Mouse (Mus musculus) liver, adult 2 months (tissue): Measurements from ENCODE around the gene Tubb4a. TPM values are rescaled to one million over a fixed set of nuclear protein-coding genes. Genes with fewer than 3 reads are reported as not detected.

Experiments used
- DNase-seq: peaks from one replicate; pipeline ENCODE4 v3.0.0-alpha.2; 2011; ENCODE audit warnings: low read depth, low spot score; ENCODE audit errors: extremely low read depth
- H3K27ac ChIP-seq: fragments of 200-500 bp; replicated peaks from 2 replicates; pipeline ENCODE4 v1.5.1; 2012; ENCODE audit warnings: low read depth, mild to moderate bottlenecking, control low read depth, inconsistent platforms, low read length; ENCODE audit not compliant: insufficient read depth
- H3K27me3 ChIP-seq: fragments of 200-500 bp; 2 replicates; pipeline ENCODE4 v1.6.1; 2012; ENCODE audit warnings: mild to moderate bottlenecking, moderate library complexity, low read length, inconsistent platforms; ENCODE audit not compliant: control insufficient read depth, insufficient read depth
- H3K36me3 ChIP-seq: fragments of 200-500 bp; 2 replicates; pipeline ENCODE4 v1.6.1; 2012; ENCODE audit warnings: low read length, inconsistent platforms; ENCODE audit not compliant: control insufficient read depth, insufficient read depth
- H3K4me1 ChIP-seq: fragments of 200-500 bp; 2 replicates; pipeline ENCODE4 v1.6.1; 2011; ENCODE audit warnings: low read length; ENCODE audit not compliant: control insufficient read depth, insufficient read depth
- H3K4me3 ChIP-seq: fragments of 200-500 bp; 2 replicates; pipeline ENCODE4 v1.5.1; 2011; ENCODE audit warnings: low read depth, mild to moderate bottlenecking, control low read depth, low read length, moderate library complexity; ENCODE audit not compliant: insufficient read depth
- H3K79me2 ChIP-seq: fragments of 200-500 bp; 2 replicates; pipeline ENCODE4 v1.6.1; 2012; ENCODE audit warnings: inconsistent platforms, mild to moderate bottlenecking, low read length, moderate library complexity; ENCODE audit not compliant: control insufficient read depth, insufficient read depth
- H3K9ac ChIP-seq: fragments of 200-500 bp; 2 replicates; pipeline ENCODE4 v1.6.1; 2012; ENCODE audit warnings: low read depth, mild to moderate bottlenecking, control low read depth, inconsistent platforms, low read length
- CTCF ChIP-seq: fragments of 200-500 bp; IDR thresholded peaks from 2 replicates; pipeline ENCODE4 v1.5.1; 2011; ENCODE audit warnings: low read depth, low read length, control low read depth
- POLR2A ChIP-seq: fragments of 200-500 bp; IDR thresholded peaks from 2 replicates; pipeline ENCODE4 v1.6.1; 2011; ENCODE audit warnings: low read length, control low read depth; ENCODE audit not compliant: insufficient read depth; ENCODE audit errors: extremely low read depth
- WGBS: fragments of 180-500 bp; shearing (Covaris S2); methylation state at CpG from one replicate; pipeline ENCODE4 v1.1.7; 2018; 5-methylcytosine and 5-hydroxymethylcytosine counted together
- polyA plus RNA-seq: library from polyadenylated mRNA; depleted of rRNA; stranded (reverse); fragments of >200 nt; gene quantifications from 2 replicates; pipeline ENCODE4 v1.2.3, GENCODE M21; 2012
- total RNA-seq: library from RNA; depleted of rRNA; stranded (reverse); fragments of >200 nt; gene quantifications from 2 replicates; pipeline ENCODE4 v1.2.3, GENCODE M21; 2014

The Tubb4a gene
- total and polyA plus RNA-seq, 2 experiments = 0.18 to 0.24 TPM

DNA sequence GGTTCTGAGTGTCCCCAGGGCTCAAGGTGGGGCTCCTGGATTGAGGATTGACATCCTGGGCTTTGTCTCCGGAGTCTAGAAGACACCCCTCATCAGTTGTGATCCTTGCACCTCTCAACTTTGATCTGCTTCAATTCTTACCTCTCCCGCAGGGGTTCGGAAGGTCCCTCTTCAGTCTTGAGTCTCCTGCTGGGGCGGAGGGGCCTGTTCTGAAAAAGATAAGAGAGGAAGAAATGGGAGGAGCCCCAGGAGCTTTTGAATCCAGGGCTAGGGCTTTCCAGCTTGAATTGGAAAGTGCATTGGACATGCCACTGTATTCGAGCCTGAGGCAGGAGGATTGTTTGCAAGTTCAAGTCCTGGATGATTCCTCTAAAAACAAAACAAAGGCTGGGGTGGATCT lies 20.7 kb downstream of the Tubb4a start:
- H3K79me2 ChIP-seq = peaks cover 4% of the 10 kb centered on the region; the same call in 1 of the 2 replicates
- no peak overlapping the region for H3K27ac ChIP-seq
- H3K4me3 ChIP-seq = no peak overlapping the region
- H3K9ac ChIP-seq = no peak overlapping the region
- no peaks in the 10 kb centered on the region for H3K27me3 ChIP-seq
- H3K36me3 ChIP-seq = no peaks in the 10 kb centered on the region
- 79% methylated on average over 5 of the region's 5 CpGs for WGBS
- no peak for DNase-seq
- TF ChIP-seq POLR2A (no peak), CTCF (no peak)
- 0 out of 2 replicates have a peak, but pooled peaks cover 3% of the 10 kb centered on the region for H3K4me1 ChIP-seq

DNA sequence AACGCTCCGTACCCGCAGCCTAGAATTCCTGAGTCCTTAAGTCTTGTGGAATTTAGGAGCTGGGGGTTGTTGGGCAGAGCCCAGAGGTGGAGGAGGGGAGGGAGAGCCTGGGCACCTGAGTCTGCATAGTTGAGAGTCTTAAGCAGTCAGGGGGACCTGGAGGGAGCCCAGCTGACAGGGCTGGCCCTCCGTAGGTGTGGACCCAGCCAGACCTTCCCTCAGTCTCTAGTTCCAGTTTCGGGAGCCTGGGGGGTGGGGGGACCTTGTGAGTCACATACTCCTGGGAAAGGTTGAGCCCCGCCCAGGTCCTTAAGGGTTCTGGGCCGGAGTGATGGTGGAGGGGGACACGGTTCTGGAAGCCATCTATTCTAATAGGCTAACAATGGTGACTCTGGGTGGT lies 24.6 kb downstream of the Tubb4a start:
- DNase-seq = no peak

GRCm38 (mm10) chr17:57062548-57062947 lies 25.0 kb downstream of the Tubb4a start:
- Histone ChIP-seq H3K36me3 (no peaks in the 10 kb centered on the region; the same call in 1 of the 2 replicates), H3K4me1 (peaks cover 13% of the 10 kb centered on the region), H3K4me3 (peak overlapping the region; percentile 78), H3K9ac (peak overlapping the region; percentile 83), H3K27ac (peak overlapping the region; percentile 80), H3K79me2 (peaks cover 4% of the 10 kb centered on the region; the same call in 1 of the 2 replicates), H3K27me3 (no peaks in the 10 kb centered on the region)
- DNase-seq = peak; percentile 27
- 1% methylated on average over 22 of the region's 22 CpGs for WGBS
- TF ChIP-seq POLR2A = no peak
- no peak for TF ChIP-seq CTCF

More for the DNA sequence above, 24.6 kb downstream of the Tubb4a start:
- WGBS = 26% methylated on average over 8 of the region's 8 CpGs
- Histone ChIP-seq H3K36me3 (no peaks in the 10 kb centered on the region), H3K27ac (no peak overlapping the region), H3K27me3 (no peaks in the 10 kb centered on the region), H3K4me1 (peaks cover 10% of the 10 kb centered on the region), H3K9ac (peak overlapping the region; percentile 21; the same call in 1 of the 2 replicates), H3K79me2 (peaks cover 4% of the 10 kb centered on the region; the same call in 1 of the 2 replicates), H3K4me3 (peak overlapping the region; percentile 43)
- no peak for TF ChIP-seq CTCF
- TF ChIP-seq POLR2A = no peak

DNA sequence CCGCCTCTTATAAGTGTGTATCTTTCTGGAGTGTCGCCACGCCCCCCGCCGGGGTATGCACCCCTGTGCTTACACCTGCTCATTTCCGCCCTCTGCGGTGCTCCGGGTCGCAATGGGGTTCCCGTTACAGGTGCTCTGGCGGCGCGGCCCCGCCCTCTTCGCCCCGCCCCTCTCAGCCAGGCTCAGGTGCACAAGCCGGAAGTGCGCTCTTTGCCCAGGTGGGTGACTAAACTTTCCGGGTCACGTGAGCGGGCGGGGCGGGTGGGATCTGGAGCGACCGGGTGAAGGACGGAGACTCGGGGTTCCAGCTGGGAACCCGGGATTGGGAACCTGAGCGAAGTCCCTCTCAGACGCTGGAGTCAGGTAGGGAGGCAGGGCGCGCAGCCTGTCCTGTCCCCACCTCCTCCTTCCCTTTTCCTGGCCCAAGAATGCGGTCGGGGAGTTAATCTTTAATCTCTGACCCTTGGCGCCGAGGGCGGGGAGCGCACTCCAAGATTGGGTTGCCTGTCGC lies 25.5 kb downstream of the Tubb4a start:
- H3K4me1 ChIP-seq = peaks cover 14% of the 10 kb centered on the region

DNA sequence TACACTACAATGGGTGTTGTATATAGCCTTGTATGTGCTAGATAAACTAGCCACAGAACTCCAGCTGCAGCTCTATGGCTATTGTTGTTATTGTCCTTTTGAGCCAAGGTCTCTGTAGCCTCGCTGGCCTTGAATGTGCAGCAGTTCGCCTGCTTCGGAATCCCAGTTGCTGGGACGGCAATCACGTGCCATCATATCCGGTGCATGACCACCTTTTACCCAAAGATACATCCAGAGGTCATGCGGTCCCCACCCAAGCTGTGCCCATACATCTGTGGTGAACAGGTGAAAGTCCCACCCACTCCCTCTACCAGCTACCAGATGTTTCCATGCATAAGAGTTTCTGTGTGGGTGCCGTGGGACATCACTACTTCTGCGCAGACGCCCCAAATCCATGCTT lies 26.5 kb downstream of the Tubb4a start:
- no peak overlapping the region for H3K4me3 ChIP-seq
- H3K36me3 ChIP-seq = no peaks in the 10 kb centered on the region; the same call in 1 of the 2 replicates
- H3K4me1 ChIP-seq = peaks cover 17% of the 10 kb centered on the region
- DNase-seq = no peak
- no peaks in the 10 kb centered on the region for H3K27me3 ChIP-seq
- H3K27ac ChIP-seq = no peak overlapping the region
- TF ChIP-seq POLR2A (no peak), CTCF (no peak)
- H3K9ac ChIP-seq = no peak overlapping the region
- 51% methylated on average over 10 of the region's 10 CpGs for WGBS
- H3K79me2 ChIP-seq = peaks cover 4% of the 10 kb centered on the region; the same call in 1 of the 2 replicates

More for the DNA sequence above, 25.5 kb downstream of the Tubb4a start:
- DNase-seq = peak; percentile 74
- Histone ChIP-seq H3K9ac (peak overlapping the region; percentile 83), H3K27me3 (no peaks in the 10 kb centered on the region), H3K27ac (peak overlapping the region; percentile 80), H3K36me3 (no peaks in the 10 kb centered on the region; the same call in 1 of the 2 replicates), H3K4me3 (peak overlapping the region; percentile 78), H3K79me2 (peaks cover 4% of the 10 kb centered on the region; the same call in 1 of the 2 replicates)
- under 1% methylated on average over 39 of the region's 39 CpGs for WGBS
- TF ChIP-seq POLR2A = 0 out of 2 replicates have a peak, but pooled peaks have one; percentile 19
- no peak for TF ChIP-seq CTCF
